Mouse (Mus musculus): ENCODE measurements around the gene Teddm2.

Gene Teddm2

GRCm38 (mm10) chr1:153904236-153904635 is 4.2 kb upstream of the Teddm2 start:
- 55% methylated on average over 14 of the region's 14 CpGs for WGBS

- WGBS, result 56% methylated on average over 13 of the region's 13 CpGs
Measured at GRCm38 (mm10) chr1:153903006-153903405, 3.0 kb upstream of the Teddm2 start.

GRCm38 (mm10) chr1:153900860-153901730 is 1.1 kb upstream of the Teddm2 start:
- WGBS, result 2% methylated on average over 25 of the region's 25 CpGs

- under 1% methylated on average over 36 of the region's 36 CpGs for WGBS
Measured at GRCm38 (mm10) chr1:153900381-153900780, 353 bp upstream of the Teddm2 start.

- 8% methylated on average over 22 of the region's 22 CpGs for WGBS
Measured at GRCm38 (mm10) chr1:153898989-153899730, 868 bp downstream of the Teddm2 start.

- WGBS, result 82% methylated on average over 8 of the region's 8 CpGs
Measured at GRCm38 (mm10) chr1:153897196-153897595, 2.8 kb downstream of the Teddm2 start.

- 31% methylated on average over 5 of the region's 5 CpGs for WGBS
Measured at GRCm38 (mm10) chr1:153894979-153895378, 5.0 kb downstream of the Teddm2 start.

GRCm38 (mm10) chr1:153894201-153894893 is 5.7 kb downstream of the Teddm2 start:
- 41% methylated on average over 8 of the region's 8 CpGs for WGBS

- WGBS, result 53% methylated on average over 2 of the region's 2 CpGs
Measured at GRCm38 (mm10) chr1:153893746-153894145, 6.3 kb downstream of the Teddm2 start.

- WGBS, result 71% methylated on average over 4 of the region's 4 CpGs
Measured at GRCm38 (mm10) chr1:153891442-153891841, 8.6 kb downstream of the Teddm2 start, which contains the start of gene Teddm1a. Teddm1a (plus strand) TSS chr1:153891742.

- WGBS, result 97% methylated on average over 10 of the region's 10 CpGs
Measured at GRCm38 (mm10) chr1:153890121-153890520, 9.9 kb downstream of the Teddm2 start.

GRCm38 (mm10) chr1:153886024-153886633 is 13.9 kb downstream of the Teddm2 start:
- 65% methylated on average over 17 of the region's 17 CpGs for WGBS

GRCm38 (mm10) chr1:153880391-153880790 is 19.6 kb downstream of the Teddm2 start:
- WGBS, result 91% methylated on average over 17 of the region's 17 CpGs

GRCm38 (mm10) chr1:153874045-153874444 is 26.0 kb downstream of the Teddm2 start, which contains the start of gene Teddm1b:
Teddm1b (plus strand) TSS chr1:153874345.
- WGBS, result 64% methylated on average over 6 of the region's 6 CpGs

GRCm38 (mm10) chr1:153855946-153856345 is 44.1 kb downstream of the Teddm2 start:
- 77% methylated on average over 8 of the region's 8 CpGs for WGBS

- WGBS, result 84% methylated on average over 7 of the region's 7 CpGs
Measured at GRCm38 (mm10) chr1:153852696-153853095, 47.3 kb downstream of the Teddm2 start.

- WGBS, result 24% methylated on average over 6 of the region's 6 CpGs
Measured at GRCm38 (mm10) chr1:153846867-153847266, 53.2 kb downstream of the Teddm2 start.

- 74% methylated on average over 7 of the region's 7 CpGs for WGBS
Measured at GRCm38 (mm10) chr1:153846420-153846819, 53.6 kb downstream of the Teddm2 start.

GRCm38 (mm10) chr1:153844042-153844441 is 56.0 kb downstream of the Teddm2 start, which contains the start of gene Rgsl1:
Rgsl1 (minus strand) TSS chr1:153844142.
- WGBS, result 99% methylated on average over 8 of the region's 8 CpGs

GRCm38 (mm10) chr1:153842121-153842740 is 57.8 kb downstream of the Teddm2 start:
- 57% methylated on average over 11 of the region's 11 CpGs for WGBS

- 58% methylated on average over 4 of the region's 4 CpGs for WGBS
Measured at GRCm38 (mm10) chr1:153836036-153836435, 64.0 kb downstream of the Teddm2 start.

All from cerebral cortex, adult 2 months (tissue).